Comparison of ENCODE assay signal across 16 mouse cellular contexts in the genomic region with DNA sequence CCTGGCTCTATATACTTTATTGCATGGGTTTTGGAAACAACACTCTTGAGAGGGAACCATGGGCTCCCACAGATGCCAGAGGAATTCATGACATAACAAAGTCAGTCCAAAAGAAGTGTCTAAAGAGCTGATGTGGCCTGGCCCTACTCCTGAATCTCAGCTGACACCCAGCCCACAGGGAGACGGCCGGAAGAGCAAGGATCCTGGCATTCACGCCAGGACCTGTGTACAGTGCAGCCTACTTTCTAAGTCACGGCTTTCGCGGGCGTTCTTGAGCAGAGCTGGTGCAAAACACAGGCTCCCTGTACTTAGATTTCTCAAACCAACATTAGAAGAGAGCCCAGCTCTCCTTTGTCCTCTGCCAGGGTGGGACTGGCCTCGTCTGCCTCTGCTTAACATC. TPM values are rescaled to one million over a fixed set of nuclear protein-coding genes. Genes with fewer than 3 reads are reported as not detected.
A peak's percentile ranks its signal among the peaks of the same experiment; 100 is the strongest.
DNase-seq lines count a peak whose midpoint lies in the region; ATAC-seq lines count a peak whose summit lies in the region.
"Had no signal": no experiment of that assay in that cellular context is flagged by ENCODE, and none has a peak within 500 bp of the region (broad histone marks: within the 10 kb centered on the region; RNA-seq: fewer than 3 reads in every experiment).

No protein-coding gene starts in this region.

- no peaks in the 10 kb centered on the region for H3K9me3 ChIP-seq in hindbrain, embryonic 13.5 days
- no peaks in the 10 kb centered on the region for H3K9me3 ChIP-seq in hindbrain, embryonic 12.5 days (replicated peaks)
- H3K9me3 ChIP-seq in intestine, embryonic 15.5 days, result no peaks in the 10 kb centered on the region
- H3K9me3 ChIP-seq: embryonic facial prominence, embryonic 12.5 days had no signal

- no peak overlapping the region for H3K9ac ChIP-seq in hindbrain, embryonic 13.5 days
- no peak overlapping the region for H3K9ac ChIP-seq in hindbrain, embryonic 12.5 days
- H3K9ac ChIP-seq in intestine, embryonic 15.5 days, result no peak overlapping the region
- H3K9ac ChIP-seq: embryonic facial prominence, embryonic 12.5 days; liver, embryonic 14.5 days had no signal

- no peak overlapping the region for H3K4me2 ChIP-seq in hindbrain, embryonic 13.5 days
- H3K4me2 ChIP-seq in hindbrain, embryonic 12.5 days (replicated peaks), result no peak overlapping the region
- no peak overlapping the region for H3K4me2 ChIP-seq in intestine, embryonic 15.5 days (replicated peaks)
- H3K4me2 ChIP-seq: embryonic facial prominence, embryonic 12.5 days; midbrain, embryonic 11.5 days had no signal

- intact Hi-C loops in heart, postnatal 36 days (cut with DNase I), result no loop called here

- DNase-seq in Muller cell, postnatal 12 days (ENCODE audit: inconsistent ontology term), result peak; percentile 66
- DNase-seq in gastrocnemius, adult 18-20 months (ENCODE audit: low spot score), result peak; percentile 63
- peak; percentile 32 to 46 for DNase-seq in heart, postnatal 36 days
- DNase-seq in cerebellum, postnatal 36 days, result no peak
- DNase-seq: cerebellum, adult 8-10 months; kidney, adult 9 months; thymus, postnatal 36 days had no signal

- H3K4me1 ChIP-seq in hindbrain, embryonic 13.5 days (replicated peaks), result peaks cover 39% of the 10 kb centered on the region
- peaks cover 35% of the 10 kb centered on the region for H3K4me1 ChIP-seq in hindbrain, embryonic 12.5 days
- no peaks in the 10 kb centered on the region for H3K4me1 ChIP-seq in intestine, embryonic 15.5 days (replicated peaks)

- H3K36me3 ChIP-seq in hindbrain, embryonic 13.5 days, result no peaks in the 10 kb centered on the region
- H3K36me3 ChIP-seq in hindbrain, embryonic 12.5 days, result no peaks in the 10 kb centered on the region
- H3K36me3 ChIP-seq in intestine, embryonic 15.5 days, result no peaks in the 10 kb centered on the region
- H3K36me3 ChIP-seq: embryonic facial prominence, embryonic 12.5 days had no signal

- 82% methylated on average over 8 of the region's 8 CpGs for WGBS in hindbrain, embryonic 13.5 days
- WGBS in hindbrain, embryonic 12.5 days, result 76% methylated on average over 8 of the region's 8 CpGs
- WGBS in intestine, embryonic 15.5 days, result 66% methylated on average over 8 of the region's 8 CpGs

- no peak for ATAC-seq in hindbrain, embryonic 13.5 days (ENCODE audit: low FRiP score)
- no peak for ATAC-seq in hindbrain, embryonic 12.5 days (ENCODE audit: low FRiP score)
- ATAC-seq in intestine, embryonic 15.5 days, result no peak
- ATAC-seq: forebrain, embryonic 16.5 days had no signal

- no peaks in the 10 kb centered on the region for H3K27me3 ChIP-seq in hindbrain, embryonic 13.5 days
- H3K27me3 ChIP-seq in hindbrain, embryonic 12.5 days, result no peaks in the 10 kb centered on the region
- H3K27me3 ChIP-seq in intestine, embryonic 15.5 days (replicated peaks), result no peaks in the 10 kb centered on the region
- H3K27me3 ChIP-seq: embryonic facial prominence, embryonic 12.5 days had no signal

- no peak overlapping the region for H3K4me3 ChIP-seq in hindbrain, embryonic 13.5 days
- H3K4me3 ChIP-seq in hindbrain, embryonic 12.5 days, result no peak overlapping the region
- no peak overlapping the region for H3K4me3 ChIP-seq in intestine, embryonic 15.5 days (replicated peaks)
- H3K4me3 ChIP-seq: embryonic facial prominence, embryonic 12.5 days had no signal

- 0 out of 2 replicates have a peak overlapping the region, but pooled peaks have one; percentile 40 for H3K27ac ChIP-seq in hindbrain, embryonic 13.5 days
- no peak overlapping the region for H3K27ac ChIP-seq in hindbrain, embryonic 12.5 days
- H3K27ac ChIP-seq in intestine, embryonic 15.5 days, result no peak overlapping the region
- H3K27ac ChIP-seq: embryonic facial prominence, embryonic 12.5 days; liver, embryonic 14.5 days had no signal

RNA-seq across cellular contexts. Expression of gene E2f1, which starts 10.9 kb away (rescaled TPM):
- polyA plus RNA-seq in hindbrain, embryonic 13.5 days (2015; fragmentation: Nextera tagmentation; extraction: Ambion mirVana), result 8.9 and 9.1 TPM in 2 replicates
- polyA plus RNA-seq in hindbrain, embryonic 12.5 days (2016; fragmentation: Nextera tagmentation; extraction: Ambion mirVana), result 25.0 and 30.7 TPM in 2 replicates
- total RNA-seq in gastrocnemius, adult 18-20 months (2021), result under 1 TPM; 0.28 to 0.30 TPM
- total RNA-seq in heart, postnatal 36 days (2021), result under 1 TPM; 0.61 to 0.73 TPM
- polyA plus RNA-seq in intestine, embryonic 15.5 days (2015; fragmentation: Nextera tagmentation; extraction: Ambion mirVana), result 16.7 and 18.7 TPM in 2 replicates

RNA-seq across cellular contexts. Expression of gene Necab3, which starts 21.9 kb away (rescaled TPM):
- 14.8 and 15.6 TPM in 2 replicates for polyA plus RNA-seq in hindbrain, embryonic 13.5 days (2015; fragmentation: Nextera tagmentation; extraction: Ambion mirVana)
- 11.6 and 12.3 TPM in 2 replicates for polyA plus RNA-seq in hindbrain, embryonic 12.5 days (2016; fragmentation: Nextera tagmentation; extraction: Ambion mirVana)
- total RNA-seq in gastrocnemius, adult 18-20 months (2021), result under 1 TPM; 0.30 to 0.36 TPM
- under 1 TPM; 0.14 to 0.47 TPM for total RNA-seq in heart, postnatal 36 days (2021)
- 1.2 TPM in 2 replicates for polyA plus RNA-seq in intestine, embryonic 15.5 days (2015; fragmentation: Nextera tagmentation; extraction: Ambion mirVana)

RNA-seq across cellular contexts. Expression of gene Pxmp4, which starts 22.9 kb away (rescaled TPM):
- polyA plus RNA-seq in hindbrain, embryonic 13.5 days (2015; fragmentation: Nextera tagmentation; extraction: Ambion mirVana), result 14.2 and 16.8 TPM in 2 replicates
- 14.1 and 14.3 TPM in 2 replicates for polyA plus RNA-seq in hindbrain, embryonic 12.5 days (2016; fragmentation: Nextera tagmentation; extraction: Ambion mirVana)
- total RNA-seq in gastrocnemius, adult 18-20 months (2021), result 10 to 100 TPM; 12.3 to 14.1 TPM
- total RNA-seq in heart, postnatal 36 days (2021), result 10 to 100 TPM; 27.8 to 28.3 TPM
- 28.0 and 32.9 TPM in 2 replicates for polyA plus RNA-seq in intestine, embryonic 15.5 days (2015; fragmentation: Nextera tagmentation; extraction: Ambion mirVana)

RNA-seq across cellular contexts. Expression of gene Actl10, which starts 29.0 kb away (rescaled TPM):
- 0.43 and 0.55 TPM in 2 replicates for polyA plus RNA-seq in hindbrain, embryonic 13.5 days (2015; fragmentation: Nextera tagmentation; extraction: Ambion mirVana)
- 0.92 and 0.96 TPM in 2 replicates for polyA plus RNA-seq in hindbrain, embryonic 12.5 days (2016; fragmentation: Nextera tagmentation; extraction: Ambion mirVana)
- total RNA-seq in gastrocnemius, adult 18-20 months (2021), result not detected
- total RNA-seq in heart, postnatal 36 days (2021), result not detected
- 0.15 TPM in 1 of 2 replicates, not detected in the other for polyA plus RNA-seq in intestine, embryonic 15.5 days (2015; fragmentation: Nextera tagmentation; extraction: Ambion mirVana)
- total RNA-seq: left cerebral cortex, postnatal 36 days had no signal
- polyA plus RNA-seq: heart, postnatal 0 days; liver, embryonic 14.5 days; midbrain, embryonic 11.5 days had no signal

RNA-seq across cellular contexts. Expression of gene Zfp341, which starts 32.5 kb away (rescaled TPM):
- polyA plus RNA-seq in hindbrain, embryonic 13.5 days (2015; fragmentation: Nextera tagmentation; extraction: Ambion mirVana), result 1.9 and 2.3 TPM in 2 replicates
- polyA plus RNA-seq in hindbrain, embryonic 12.5 days (2016; fragmentation: Nextera tagmentation; extraction: Ambion mirVana), result 1.1 and 1.3 TPM in 2 replicates
- 1 to 10 TPM; 2.5 to 2.9 TPM for total RNA-seq in gastrocnemius, adult 18-20 months (2021)
- total RNA-seq in heart, postnatal 36 days (2021), result 1 to 10 TPM; 3.0 to 3.4 TPM
- polyA plus RNA-seq in intestine, embryonic 15.5 days (2015; fragmentation: Nextera tagmentation; extraction: Ambion mirVana), result 0.69 and 1.0 TPM in 2 replicates

Comparison
In these comparisons a context has a peak if more than half of its experiments do, and no peak if none do; other contexts are left out.
1. DNase-seq: peak in Muller cell, postnatal 12 days (single experiment), gastrocnemius, adult 18-20 months (single experiment) and heart, postnatal 36 days (2 of 2); none in cerebellum, postnatal 36 days (0 of 2).